Mouse (Mus musculus): ENCODE data around the gene Spesp1. TPM values are rescaled to one million over a fixed set of nuclear protein-coding genes. Genes with fewer than 3 reads are reported as not detected.

Spesp1 gene
- total RNA-seq (2023) = not detected

DNA sequence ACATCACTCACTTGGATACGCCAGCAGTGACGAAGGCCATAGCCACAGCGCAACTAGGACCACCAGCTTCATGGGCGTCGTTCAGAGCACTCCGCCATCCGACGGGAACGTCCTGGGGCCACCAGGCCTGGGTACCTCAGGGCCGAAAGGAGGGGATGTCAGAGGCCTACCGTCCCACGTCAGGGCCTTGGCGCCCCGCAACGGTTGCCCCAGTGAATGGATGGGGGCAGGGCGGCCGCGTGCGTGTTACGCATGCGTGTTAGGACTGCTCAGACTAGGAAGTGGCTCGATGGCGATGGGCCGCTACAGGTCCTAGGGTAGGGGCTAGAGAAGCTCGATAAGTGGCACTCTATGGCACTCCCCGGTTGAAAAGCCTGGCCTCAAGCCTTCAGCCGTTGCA is at the start of gene Spesp1:
TSS of gene Spesp1 (minus strand) at position 218 of the 400 bp plus-strand sequence.

Other genes with a start within 250 kb of the Spesp1 start
- gene Glce, start 159.6 kb downstream of the Spesp1 start, total RNA-seq (2023) = 7.5 TPM
- 433 TPM for gene Anp32a, start 59.1 kb upstream of the Spesp1 start, total RNA-seq (2023)